In genomic region chr11:74836225-74837055, GRCm38 (mm10) we compare ENCODE assay signal across 10 mouse cellular contexts. TPM values are rescaled to one million over a fixed set of nuclear protein-coding genes. Genes with fewer than 3 reads are reported as not detected.
DNase-seq lines count a peak whose midpoint lies in the region; ATAC-seq and TF ChIP-seq lines count a peak whose summit lies in the region.
"Had no signal": no experiment of that assay in that cellular context is flagged by ENCODE, and none has a peak within 500 bp of the region (broad histone marks: within the 10 kb centered on the region; RNA-seq: fewer than 3 reads in every experiment).

No protein-coding gene starts in this region.

- H3K9me3 ChIP-seq in forebrain, embryonic 10.5 days, result no peaks in the 10 kb centered on the region
- H3K9me3 ChIP-seq in forebrain, postnatal 0 days (ENCODE audit: low read length), result no peaks in the 10 kb centered on the region
- no peaks in the 10 kb centered on the region for H3K9me3 ChIP-seq in lung, embryonic 16.5 days (ENCODE audit: control insufficient read depth, low read length)
- no peaks in the 10 kb centered on the region for H3K9me3 ChIP-seq in ES-E14 (ENCODE audit: control insufficient read depth, insufficient read depth, low read depth, low read length)
- no peaks in the 10 kb centered on the region for H3K9me3 ChIP-seq in intestine, postnatal 0 days (ENCODE audit: control insufficient read depth)

- TF ChIP-seq CTCF in forebrain, postnatal 0 days (IDR thresholded peaks at IDR 0.05; ENCODE audit: low read depth), result no peak
- no peak for TF ChIP-seq CTCF in intestine, postnatal 0 days (IDR thresholded peaks at IDR 0.05; ENCODE audit: low read depth)

- H3K4me3 ChIP-seq in forebrain, embryonic 10.5 days, result 0 out of 2 replicates have a peak overlapping the region, but pooled peaks have one; percentile 7
- no peak overlapping the region for H3K4me3 ChIP-seq in forebrain, postnatal 0 days (ENCODE audit: low read depth, low read length)
- no peak overlapping the region for H3K4me3 ChIP-seq in lung, embryonic 16.5 days (ENCODE audit: low read length)
- no peak overlapping the region for H3K4me3 ChIP-seq in ES-E14 (ENCODE audit: insufficient read depth in 1 of 2, low read depth in 1 of 2, low read length in 2 of 2, poor library complexity in 1 of 2, severe bottlenecking in 1 of 2)
- H3K4me3 ChIP-seq in intestine, postnatal 0 days (ENCODE audit: low read depth, low read length), result no peak overlapping the region

- WGBS in forebrain, embryonic 10.5 days, result 90% methylated on average over 22 of the region's 22 CpGs
- WGBS in forebrain, postnatal 0 days, result 87% methylated on average over 22 of the region's 22 CpGs
- 92% methylated on average over 22 of the region's 22 CpGs for WGBS in lung, embryonic 16.5 days
- 90% methylated on average over 22 of the region's 22 CpGs for WGBS in intestine, postnatal 0 days

- no peak for DNase-seq in forebrain, embryonic 10.5 days (ENCODE audit: extremely low spot score, low spot score)
- no peak for DNase-seq in forebrain, postnatal 0 days
- no peak for DNase-seq in lung, postnatal 14 days
- no peak for DNase-seq in ES-E14 (ENCODE audit: low read depth, low spot score)
- DNase-seq in adipocyte (ENCODE audit: low spot score), result no peak
- DNase-seq in thymus, postnatal 25 days, result no peak
- DNase-seq: kidney, postnatal 4 days had no signal

- no peak overlapping the region for H3K9ac ChIP-seq in forebrain, postnatal 0 days
- 0 out of 2 replicates have a peak overlapping the region, but pooled peaks have one; percentile 10 for H3K9ac ChIP-seq in lung, embryonic 16.5 days (ENCODE audit: low read length)
- H3K9ac ChIP-seq in ES-E14 (ENCODE audit: insufficient read depth, low read depth, low read length, poor library complexity, severe bottlenecking), result peak overlapping the region; percentile 20
- H3K9ac ChIP-seq in intestine, postnatal 0 days (ENCODE audit: low read depth, low read length), result no peak overlapping the region

- peaks cover 84% of the 10 kb centered on the region for H3K4me1 ChIP-seq in forebrain, embryonic 10.5 days
- H3K4me1 ChIP-seq in forebrain, postnatal 0 days (ENCODE audit: insufficient read depth), result peaks cover 5% of the 10 kb centered on the region; the same call in 1 of the 2 replicates
- peaks cover 42% of the 10 kb centered on the region for H3K4me1 ChIP-seq in lung, embryonic 16.5 days (replicated peaks; ENCODE audit: control insufficient read depth, insufficient read depth, low read length)
- H3K4me1 ChIP-seq in ES-E14 (ENCODE audit: control insufficient read depth in 2 of 2, insufficient read depth in 2 of 2, low read length in 2 of 2, poor library complexity in 1 of 2), result peaks cover 12 to 46% of the 10 kb centered on the region in 2 experiments; a peak in 3 of 4 replicates
- H3K4me1 ChIP-seq in intestine, postnatal 0 days (replicated peaks; ENCODE audit: control insufficient read depth, insufficient read depth, low read length), result peaks cover 9% of the 10 kb centered on the region

- in situ Hi-C loops in ES-E14 (cut with MboI; ENCODE audit: low sequenced_read_pairs in 2 of 2, unreplicated experiment in 2 of 2), result no loop called here

- peaks cover 12% of the 10 kb centered on the region; the same call in 1 of the 2 replicates for H3K27me3 ChIP-seq in forebrain, embryonic 10.5 days (ENCODE audit: poor library complexity, severe bottlenecking)
- no peaks in the 10 kb centered on the region for H3K27me3 ChIP-seq in forebrain, postnatal 0 days (ENCODE audit: insufficient read depth, low read length)
- no peaks in the 10 kb centered on the region for H3K27me3 ChIP-seq in lung, embryonic 16.5 days (ENCODE audit: control insufficient read depth, insufficient read depth, low read depth, low read length)
- no peaks in the 10 kb centered on the region for H3K27me3 ChIP-seq in intestine, postnatal 0 days (replicated peaks; ENCODE audit: control insufficient read depth, insufficient read depth, low read length)
- H3K27me3 ChIP-seq: CH12.LX had no signal

- H3K27ac ChIP-seq in forebrain, embryonic 10.5 days, result peak overlapping the region; percentile 25; the same call in 1 of the 2 replicates
- no peak overlapping the region for H3K27ac ChIP-seq in forebrain, postnatal 0 days (ENCODE audit: low read depth, low read length)
- H3K27ac ChIP-seq in lung, embryonic 16.5 days (ENCODE audit: low read length), result no peak overlapping the region
- no peak overlapping the region; the same call in 1 of the 2 replicates for H3K27ac ChIP-seq in ES-E14 (ENCODE audit: insufficient read depth, low read depth, low read length, poor library complexity, severe bottlenecking)
- H3K27ac ChIP-seq in intestine, postnatal 0 days (ENCODE audit: low read depth, low read length), result no peak overlapping the region

- H3K36me3 ChIP-seq in forebrain, embryonic 10.5 days (replicated peaks), result peaks cover 29% of the 10 kb centered on the region
- peaks cover 11% of the 10 kb centered on the region for H3K36me3 ChIP-seq in forebrain, postnatal 0 days (ENCODE audit: insufficient read depth)
- H3K36me3 ChIP-seq in lung, embryonic 16.5 days (ENCODE audit: control insufficient read depth, insufficient read depth, low read length), result no peaks in the 10 kb centered on the region
- peaks cover 5% of the 10 kb centered on the region; the same call in 1 of the 2 replicates for H3K36me3 ChIP-seq in ES-E14 (ENCODE audit: control insufficient read depth, insufficient read depth, low read length, poor library complexity, severe bottlenecking)
- peaks cover 7% of the 10 kb centered on the region; the same call in 1 of the 2 replicates for H3K36me3 ChIP-seq in intestine, postnatal 0 days (ENCODE audit: control insufficient read depth, insufficient read depth)

- ATAC-seq in forebrain, postnatal 0 days, result no peak
- ATAC-seq in lung, embryonic 16.5 days (ENCODE audit: low read depth), result no peak
- ATAC-seq in intestine, postnatal 0 days, result no peak

- H3K4me2 ChIP-seq in forebrain, postnatal 0 days (ENCODE audit: low read depth), result no peak overlapping the region
- H3K4me2 ChIP-seq in lung, embryonic 16.5 days (ENCODE audit: low read depth, low read length), result no peak overlapping the region
- H3K4me2 ChIP-seq in intestine, postnatal 0 days (replicated peaks; ENCODE audit: low read depth), result peak overlapping the region; percentile 82; the same call in 1 of the 2 replicates

TF ChIP-seq in ES-E14, 5 proteins besides CTCF, POLR2A, EP300 and RAD21:
- TF ChIP-seq ZC3H11A (IDR thresholded peaks at IDR 0.05; ENCODE audit: borderline replicate concordance, low read depth, low read length) (no peak), MAFK (IDR thresholded peaks at IDR 0.05; ENCODE audit: insufficient read depth, low read depth, low read length) (no peak), CHD2 (IDR thresholded peaks at IDR 0.05; ENCODE audit: low read depth, low read length) (no peak), ZNF384 (IDR thresholded peaks at IDR 0.05; ENCODE audit: low read depth, low read length) (no peak), HCFC1 (IDR thresholded peaks at IDR 0.05; ENCODE audit: borderline replicate concordance, insufficient read depth, low read length) (no peak)

RNA-seq across cellular contexts. Expression of gene Mnt, which starts 5.7 kb away (rescaled TPM):
- 4.7 and 4.9 TPM in 2 replicates for polyA plus RNA-seq in forebrain, embryonic 10.5 days (2016; fragmentation: Nextera tagmentation; extraction: Ambion mirVana)
- total RNA-seq in forebrain, postnatal 0 days (2014; rRNA removed), result 14.2 and 15.9 TPM in 2 replicates
- polyA plus RNA-seq in forebrain, postnatal 0 days (2015; fragmentation: Nextera tagmentation; extraction: Ambion mirVana), result 6.8 and 8.1 TPM in 2 replicates
- 3.0 and 3.1 TPM in 2 replicates for polyA plus RNA-seq in lung, embryonic 16.5 days (2015; fragmentation: Nextera tagmentation; extraction: Ambion mirVana)
- 10.2 and 10.3 TPM in 2 replicates for total RNA-seq in ES-E14 (2012; rRNA removed)
- polyA plus RNA-seq in intestine, postnatal 0 days (2015; fragmentation: Nextera tagmentation; extraction: Ambion mirVana), result 5.3 and 5.8 TPM in 2 replicates

Comparison
In these comparisons a context has a peak if more than half of its experiments do, and no peak if none do; other contexts are left out.
1. H3K9ac ChIP-seq: peak in lung, embryonic 16.5 days (single experiment) and ES-E14 (single experiment); none in forebrain, postnatal 0 days (single experiment) and intestine, postnatal 0 days (single experiment).